23 mouse cellular contexts compared by ENCODE assay signal in genomic region chr6:114855644-114856043, GRCm38 (mm10).
A peak's percentile ranks its signal among the peaks of the same experiment; 100 is the strongest.
DNase-seq lines count a peak whose midpoint lies in the region; ATAC-seq and TF ChIP-seq lines count a peak whose summit lies in the region.
"Had no signal": no experiment of that assay in that cellular context is flagged by ENCODE, and none has a peak within 500 bp of the region (broad histone marks: within the 10 kb centered on the region; RNA-seq: fewer than 3 reads in every experiment).

No protein-coding gene starts in this region.

- H3K27ac ChIP-seq in heart, embryonic 11.5 days (ENCODE audit: low read depth, low read length): peak overlapping the region; percentile 4; the same call in 1 of the 2 replicates
- H3K27ac ChIP-seq in lung, embryonic 15.5 days: peak overlapping the region; percentile 56
- H3K27ac ChIP-seq in embryonic facial prominence, embryonic 10.5 days (replicated peaks): peak overlapping the region; percentile 26; the same call in 1 of the 2 replicates
- H3K27ac ChIP-seq in intestine, embryonic 16.5 days (ENCODE audit: low read length): no peak overlapping the region
- no peak overlapping the region for H3K27ac ChIP-seq in left cerebral cortex, adult 2 months
- H3K27ac ChIP-seq: forebrain, embryonic 13.5 days; hindbrain, embryonic 14.5 days; liver, embryonic 13.5 days had no signal

- 0 out of 2 replicates have a peak, but pooled peaks cover 2% of the 10 kb centered on the region for H3K36me3 ChIP-seq in heart, embryonic 11.5 days (ENCODE audit: control insufficient read depth, insufficient read depth, low read length)
- H3K36me3 ChIP-seq in lung, embryonic 15.5 days: peaks cover 16% of the 10 kb centered on the region
- peaks cover 27% of the 10 kb centered on the region for H3K36me3 ChIP-seq in embryonic facial prominence, embryonic 10.5 days (replicated peaks)
- peaks cover 9% of the 10 kb centered on the region for H3K36me3 ChIP-seq in intestine, embryonic 16.5 days (ENCODE audit: control insufficient read depth, insufficient read depth, low read length)

- no peak for ATAC-seq in heart, embryonic 11.5 days (replicated peaks; ENCODE audit: insufficient number of reproducible peaks, low FRiP score, low TSS enrichment)
- ATAC-seq in lung, embryonic 15.5 days (ENCODE audit: borderline replicate concordance, extremely low read depth, low FRiP score, low TSS enrichment): no peak
- ATAC-seq in intestine, embryonic 16.5 days: peak; percentile 73
- ATAC-seq: forebrain, embryonic 13.5 days; midbrain, embryonic 13.5 days had no signal

- intact Hi-C loops in left cerebral cortex, adult 2 months (cut with DNase I): no loop called here

- no peaks in the 10 kb centered on the region for H3K9me3 ChIP-seq in heart, embryonic 11.5 days (replicated peaks; ENCODE audit: control insufficient read depth, low read length)
- H3K9me3 ChIP-seq in lung, embryonic 15.5 days: no peaks in the 10 kb centered on the region
- no peaks in the 10 kb centered on the region for H3K9me3 ChIP-seq in embryonic facial prominence, embryonic 10.5 days
- H3K9me3 ChIP-seq in intestine, embryonic 16.5 days (ENCODE audit: control insufficient read depth, low read length): no peaks in the 10 kb centered on the region
- H3K9me3 ChIP-seq: forebrain, embryonic 13.5 days; G1E; liver, embryonic 13.5 days; midbrain, embryonic 13.5 days had no signal

- peaks cover 35% of the 10 kb centered on the region for H3K4me1 ChIP-seq in heart, embryonic 11.5 days (ENCODE audit: control insufficient read depth, insufficient read depth, low read length)
- H3K4me1 ChIP-seq in lung, embryonic 15.5 days: peaks cover 49% of the 10 kb centered on the region
- peaks cover 64% of the 10 kb centered on the region for H3K4me1 ChIP-seq in embryonic facial prominence, embryonic 10.5 days
- peaks cover 21% of the 10 kb centered on the region for H3K4me1 ChIP-seq in intestine, embryonic 16.5 days (ENCODE audit: control insufficient read depth, insufficient read depth, low read length)

- no peak overlapping the region for H3K9ac ChIP-seq in heart, embryonic 11.5 days (ENCODE audit: low read depth, low read length)
- no peak overlapping the region for H3K9ac ChIP-seq in lung, embryonic 15.5 days
- H3K9ac ChIP-seq in intestine, embryonic 16.5 days (ENCODE audit: low read depth, low read length): 0 out of 2 replicates have a peak overlapping the region, but pooled peaks have one; percentile 29
- H3K9ac ChIP-seq: forebrain, embryonic 13.5 days; hindbrain, embryonic 14.5 days; liver, embryonic 13.5 days; lung, embryonic 14.5 days; midbrain, embryonic 13.5 days had no signal

- no peak for TF ChIP-seq CTCF in left cerebral cortex, adult 2 months (IDR thresholded peaks at IDR 0.05)

- no peak for DNase-seq in heart, adult 18-20 months
- no peak for DNase-seq in lung, postnatal 10 days
- DNase-seq in embryonic facial prominence, embryonic 10.5 days (ENCODE audit: low spot score): no peak
- no peak for DNase-seq in left cerebral cortex, adult 2 months (ENCODE audit: extremely low spot score in 1 of 2, low spot score in 2 of 2)
- no peak for DNase-seq in adipocyte (ENCODE audit: low spot score)
- DNase-seq: adrenal gland, postnatal 36 days; cerebellum, adult 18-20 months; cerebellum, postnatal 25 days; embryo, embryonic 11 days; gastrocnemius, postnatal 14 days; kidney, adult 8-10 months; kidney, postnatal 25 days; left cerebral cortex, postnatal 4 days; liver, embryonic 13.5 days; lung, embryonic 14.5 days; right cerebral cortex, postnatal 25 days had no signal

- H3K4me2 ChIP-seq in heart, embryonic 11.5 days: no peak overlapping the region
- H3K4me2 ChIP-seq in lung, embryonic 15.5 days: no peak overlapping the region
- no peak overlapping the region for H3K4me2 ChIP-seq in intestine, embryonic 16.5 days (ENCODE audit: low read depth, low read length)
- H3K4me2 ChIP-seq: forebrain, embryonic 13.5 days; hindbrain, embryonic 14.5 days; liver, embryonic 13.5 days; lung, embryonic 14.5 days; midbrain, embryonic 13.5 days had no signal

- H3K27me3 ChIP-seq in heart, embryonic 11.5 days (ENCODE audit: control insufficient read depth, insufficient read depth, low read length): no peaks in the 10 kb centered on the region
- H3K27me3 ChIP-seq in lung, embryonic 15.5 days: no peaks in the 10 kb centered on the region
- H3K27me3 ChIP-seq in embryonic facial prominence, embryonic 10.5 days (replicated peaks; ENCODE audit: low read depth, poor library complexity, severe bottlenecking): peaks cover 8% of the 10 kb centered on the region; the same call in 1 of the 2 replicates
- H3K27me3 ChIP-seq in intestine, embryonic 16.5 days (replicated peaks; ENCODE audit: control insufficient read depth, insufficient read depth, low read length): no peaks in the 10 kb centered on the region
- H3K27me3 ChIP-seq: forebrain, embryonic 13.5 days; liver, embryonic 13.5 days had no signal

- 46% methylated on average over 3 of the region's 3 CpGs for WGBS in heart, embryonic 11.5 days (ENCODE audit: insufficient replicate concordance)
- WGBS in lung, embryonic 15.5 days: 17% methylated on average over 3 of the region's 3 CpGs
- 75% methylated on average over 3 of the region's 3 CpGs for WGBS in embryonic facial prominence, embryonic 10.5 days
- 30% methylated on average over 3 of the region's 3 CpGs for WGBS in intestine, embryonic 16.5 days

- H3K4me3 ChIP-seq in heart, embryonic 11.5 days (ENCODE audit: low read depth, low read length): no peak overlapping the region
- H3K4me3 ChIP-seq in lung, embryonic 15.5 days: no peak overlapping the region
- H3K4me3 ChIP-seq in embryonic facial prominence, embryonic 10.5 days: no peak overlapping the region
- H3K4me3 ChIP-seq in intestine, embryonic 16.5 days (ENCODE audit: low read length): no peak overlapping the region
- H3K4me3 ChIP-seq in left cerebral cortex, adult 2 months: no peak overlapping the region
- H3K4me3 ChIP-seq: forebrain, embryonic 13.5 days; liver, embryonic 13.5 days; midbrain, embryonic 13.5 days had no signal

Comparison
In these comparisons a context has a peak if more than half of its experiments do, and no peak if none do; other contexts are left out.
1. H3K27ac ChIP-seq: peak in heart, embryonic 11.5 days (single experiment), lung, embryonic 15.5 days (single experiment) and embryonic facial prominence, embryonic 10.5 days (single experiment); none in intestine, embryonic 16.5 days (single experiment) and left cerebral cortex, adult 2 months (single experiment).